Mouse (Mus musculus) frontal cortex, postnatal 10 days (tissue): Measurements from ENCODE around the gene B3galt6.

ENCODE experiments used
- DNase-seq, 2 experiments: peaks; one replicate each; pipeline ENCODE4 v3.0.0; 2022; ENCODE audit warnings: low spot score in 2 of 2, mixed read lengths in 1 of 2

B3galt6 gene

GRCm38 (mm10) chr4:155991211-155991907 is 1.1 kb downstream of the B3galt6 start:
- no peak for DNase-seq

GRCm38 (mm10) chr4:155983788-155984187 is 8.7 kb downstream of the B3galt6 start:
- no peak for DNase-seq

- no peak for DNase-seq
Observed at GRCm38 (mm10) chr4:155981436-155982082, 10.9 kb downstream of the B3galt6 start.

- no peak for DNase-seq
Observed at GRCm38 (mm10) chr4:155973239-155973638, 19.2 kb downstream of the B3galt6 start.

- no peak for DNase-seq
Observed at GRCm38 (mm10) chr4:155972651-155973050, 19.8 kb downstream of the B3galt6 start.

- DNase-seq = no peak
Observed at GRCm38 (mm10) chr4:155970286-155970685, 22.2 kb downstream of the B3galt6 start.

GRCm38 (mm10) chr4:155969043-155969653 is 23.3 kb downstream of the B3galt6 start:
- DNase-seq = no peak

GRCm38 (mm10) chr4:155964396-155964795 is 28.1 kb downstream of the B3galt6 start:
- DNase-seq = no peak

- DNase-seq = no peak
Observed at GRCm38 (mm10) chr4:155963106-155963505, 29.3 kb downstream of the B3galt6 start.

- DNase-seq = peak in 1 of 2 experiments; percentile 20
Observed at GRCm38 (mm10) chr4:155962167-155962971, 30.1 kb downstream of the B3galt6 start, which contains the start of gene C1qtnf12. C1qtnf12 (plus strand) TSS chr4:155962318.

- DNase-seq = peak; percentile 42 to 68
Observed at GRCm38 (mm10) chr4:155959275-155959674, 33.2 kb downstream of the B3galt6 start.

- DNase-seq = no peak
Observed at GRCm38 (mm10) chr4:155955491-155955890, 37.0 kb downstream of the B3galt6 start.

GRCm38 (mm10) chr4:155947094-155947493 is 45.4 kb downstream of the B3galt6 start:
- DNase-seq = no peak

- no peak for DNase-seq
Observed at GRCm38 (mm10) chr4:155944271-155944670, 48.2 kb downstream of the B3galt6 start.

- DNase-seq = peak; percentile 93 to 96
Observed at GRCm38 (mm10) chr4:155943534-155944249, 48.8 kb downstream of the B3galt6 start, which contains the start of gene Ube2j2. Ube2j2 (plus strand) TSS chr4:155943831.

- peak; percentile 43 to 71 for DNase-seq
Observed at GRCm38 (mm10) chr4:155943049-155943452, 49.4 kb downstream of the B3galt6 start.
